Mouse (Mus musculus) layer of hippocampus, adult 18-20 months (tissue): Measurements from ENCODE around the gene Ypel4. TPM values are rescaled to one million over a fixed set of nuclear protein-coding genes. Genes with fewer than 3 reads are reported as not detected.

Experiments used
- DNase-seq, 2 experiments: peaks; one replicate each; pipeline ENCODE4 v3.0.0; 2022; ENCODE audit warnings: low spot score in 2 of 2
- long read RNA-seq: library from polyadenylated mRNA; stranded (forward); transcript quantifications from one replicate; pipeline ENCODE4 v2.0.0, GENCODE M21; 2021
- total RNA-seq, 2 experiments: library from RNA; stranded (reverse); gene quantifications; 2 replicates each; pipeline ENCODE4 v1.2.3; 2021

Ypel4 gene
- total RNA-seq: 10 to 100 TPM; 81.2 to 84.9 TPM
- long read RNA-seq, transcript Ypel4-201 (5 exons, 1,676 nt): major isoform, 18 of 38 reads
- long read RNA-seq, partial matches to known transcripts: 13 of 38 reads
- long read RNA-seq, other reads (novel, unspliced or antisense): 7 of 38 reads

DNA sequence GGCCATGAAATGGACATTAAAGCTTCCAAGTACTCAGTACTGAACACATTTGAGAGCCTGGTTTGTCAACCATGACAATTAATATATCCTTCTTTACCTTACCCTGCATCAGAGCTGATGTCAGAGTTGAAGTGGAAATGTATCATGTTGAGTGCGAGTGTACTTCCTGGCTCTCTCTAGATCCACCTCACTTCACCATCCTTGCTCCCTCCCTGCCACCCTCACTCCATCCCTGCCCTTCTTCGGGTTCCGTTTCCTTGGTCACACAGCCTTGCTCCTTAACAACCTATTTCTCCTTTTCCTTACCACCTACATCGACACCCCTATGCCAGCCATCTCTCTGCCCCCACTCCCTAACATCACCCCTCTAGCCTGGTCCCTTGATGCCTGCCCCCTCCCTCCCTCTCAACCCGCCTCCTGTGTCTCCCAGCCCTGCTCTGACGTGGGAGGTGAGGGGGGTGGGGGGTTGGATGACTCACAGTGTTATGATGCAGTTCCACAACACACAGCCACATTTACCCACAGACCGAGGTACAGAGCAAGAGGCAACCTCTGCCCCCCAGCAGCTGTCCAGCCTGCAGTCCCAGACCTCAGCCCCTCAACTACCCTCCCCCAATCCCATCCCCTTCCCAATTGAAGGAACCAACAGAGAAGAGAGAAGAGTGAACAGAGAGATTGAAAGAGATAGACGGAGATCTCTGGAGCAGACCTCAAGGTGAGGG, at the start of gene Ypel4:
Gene Ypel4 (plus strand): TSS at position 480 of the 722 bp plus-strand sequence.
- peak; percentile 77 to 85 for DNase-seq

DNA sequence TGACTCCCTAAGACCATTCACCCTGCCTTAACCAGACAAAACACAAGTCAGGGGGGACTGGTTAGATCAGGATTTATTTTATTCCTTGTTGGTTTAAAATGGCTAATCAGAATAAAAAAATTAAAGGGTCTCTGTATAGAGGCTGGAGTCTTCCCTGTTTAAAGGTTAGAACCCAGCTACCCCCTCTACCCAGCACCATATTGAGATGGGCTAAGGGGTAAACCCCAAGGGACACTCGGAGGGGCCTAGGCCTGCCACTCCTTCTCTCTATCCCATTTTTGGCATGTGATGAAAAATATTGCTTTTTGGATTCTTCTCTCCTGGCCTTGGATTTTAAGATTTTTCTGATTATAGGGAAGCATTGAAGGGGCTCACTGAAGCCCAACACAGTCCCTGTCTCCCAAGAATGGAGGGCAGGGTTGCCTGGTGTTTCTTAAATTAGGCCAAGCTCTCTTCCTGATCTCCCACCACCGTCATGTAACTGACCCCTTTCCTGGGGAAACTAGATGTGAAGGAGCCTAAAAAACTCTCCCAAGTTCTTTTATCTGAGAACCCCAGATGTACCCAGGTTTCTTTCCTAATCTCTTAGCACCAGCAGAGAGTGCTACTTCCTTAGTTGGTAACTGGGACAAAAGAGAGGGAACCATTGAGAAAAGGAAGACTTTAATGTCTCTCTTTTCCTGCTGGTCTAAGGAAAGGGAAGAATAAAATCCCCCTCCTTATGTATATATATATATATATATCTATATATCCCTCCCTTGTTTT, 45.6 kb upstream of the Ypel4 start:
- DNase-seq: no peak

DNA sequence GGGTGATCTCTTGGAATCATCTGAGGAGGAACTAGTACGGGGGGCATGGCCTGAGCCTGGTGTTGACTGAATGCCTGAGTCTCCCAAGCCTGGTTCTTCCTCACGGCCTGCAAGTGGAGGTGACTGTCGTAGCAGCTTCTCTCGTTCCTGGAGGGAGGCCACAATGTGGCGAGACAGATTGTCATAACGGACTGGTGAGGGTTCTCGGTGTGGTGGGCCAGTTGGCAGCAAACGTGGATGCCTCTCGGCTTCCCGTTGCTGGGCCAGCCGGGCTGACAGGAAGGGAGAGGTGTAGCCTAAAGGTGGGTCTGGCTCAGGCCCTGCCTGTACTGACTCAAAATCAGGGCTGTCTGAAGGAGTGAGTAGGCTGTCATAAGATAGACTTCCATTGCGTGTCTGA, 43.8 kb upstream of the Ypel4 start:
- DNase-seq: no peak

DNA sequence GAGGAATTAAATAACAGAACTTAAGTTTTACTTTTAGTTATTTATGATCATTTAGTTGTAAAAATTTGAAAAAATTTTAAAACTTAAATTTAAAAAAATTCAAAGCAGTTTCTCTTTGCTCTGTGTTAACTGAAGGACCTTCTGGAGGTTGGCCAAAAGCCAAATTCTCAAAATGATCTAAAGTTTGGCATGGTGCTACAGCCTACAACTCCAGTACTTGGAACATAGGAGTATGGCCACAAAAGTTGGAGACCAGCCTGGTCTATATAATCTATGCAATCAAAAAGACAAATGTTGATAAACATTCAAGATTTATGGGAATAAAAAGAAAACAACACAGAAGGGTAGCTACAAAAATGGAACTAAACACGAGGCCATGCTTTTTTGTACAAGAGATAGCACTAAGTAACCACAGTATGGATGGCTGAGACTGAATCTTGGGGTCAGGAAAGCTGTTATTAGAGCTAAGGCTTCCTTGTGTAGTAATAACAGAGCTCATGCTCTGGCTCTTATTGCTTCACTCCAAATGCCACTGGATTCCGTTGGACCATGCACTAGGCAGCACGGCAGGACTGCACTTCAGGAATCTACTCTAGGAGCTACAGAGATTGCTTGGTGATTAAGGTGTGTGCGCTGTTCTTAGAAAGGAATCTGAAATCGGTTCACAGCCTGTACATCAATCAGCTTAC, 38.7 kb upstream of the Ypel4 start:
- no peak for DNase-seq

DNA sequence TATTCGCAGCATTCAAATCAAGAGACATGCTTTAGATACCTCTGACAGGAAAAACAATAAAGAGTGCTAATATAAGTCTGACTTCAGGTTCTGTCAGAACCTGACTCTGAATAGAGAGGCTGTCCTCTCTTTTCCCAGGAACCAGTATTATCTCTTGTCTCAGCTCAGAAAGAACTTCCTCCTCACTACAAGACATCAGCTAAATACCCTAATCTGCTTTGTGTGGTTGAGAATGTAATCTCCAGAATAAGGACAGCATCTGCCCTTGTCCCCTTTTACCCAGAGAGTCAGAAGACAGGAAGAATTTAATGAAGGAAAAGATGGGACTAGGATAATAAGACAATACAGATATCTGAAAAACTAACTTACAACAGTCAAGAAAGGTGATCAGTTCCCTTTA, 30.4 kb upstream of the Ypel4 start:
- no peak for DNase-seq

DNA sequence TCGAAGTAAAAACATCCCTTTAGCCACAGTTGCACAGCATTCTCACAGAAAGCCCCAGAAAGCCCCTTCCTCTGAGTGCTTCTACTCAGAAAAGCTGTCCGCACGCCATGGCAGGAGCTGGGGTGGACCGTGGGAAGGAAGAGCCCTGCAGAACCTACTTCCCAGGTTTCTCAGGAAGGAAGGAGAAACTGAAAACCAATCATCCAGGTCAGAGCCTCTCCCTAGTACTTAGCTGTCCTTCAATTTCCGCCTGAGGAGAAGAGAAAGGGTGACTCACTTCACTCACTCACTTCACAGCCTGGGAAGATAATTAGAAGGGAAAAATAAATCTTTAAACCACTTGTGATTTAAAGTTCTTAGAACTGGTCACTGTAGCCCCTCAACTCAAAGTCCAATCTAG, 29.5 kb upstream of the Ypel4 start:
- DNase-seq: no peak

DNA sequence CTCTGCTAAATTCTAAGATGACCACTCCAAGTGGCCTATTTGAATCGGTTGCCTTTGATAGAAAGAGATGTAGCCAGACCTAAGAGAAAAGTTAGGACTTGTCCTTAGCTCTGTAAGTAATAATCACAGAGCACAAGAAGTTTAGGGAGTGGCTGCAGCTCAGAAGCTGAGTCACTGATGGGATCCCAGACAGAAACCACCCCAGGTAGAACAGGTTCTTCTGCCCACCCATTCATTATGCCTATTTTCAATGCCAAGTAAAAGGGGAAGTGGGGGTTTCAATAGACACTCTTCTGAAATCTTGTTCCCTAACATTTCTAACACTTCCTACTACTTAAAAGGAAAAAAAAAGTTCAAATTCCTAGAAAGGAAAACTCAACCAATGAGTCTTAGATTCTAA, 28.6 kb upstream of the Ypel4 start:
- no peak for DNase-seq

DNA sequence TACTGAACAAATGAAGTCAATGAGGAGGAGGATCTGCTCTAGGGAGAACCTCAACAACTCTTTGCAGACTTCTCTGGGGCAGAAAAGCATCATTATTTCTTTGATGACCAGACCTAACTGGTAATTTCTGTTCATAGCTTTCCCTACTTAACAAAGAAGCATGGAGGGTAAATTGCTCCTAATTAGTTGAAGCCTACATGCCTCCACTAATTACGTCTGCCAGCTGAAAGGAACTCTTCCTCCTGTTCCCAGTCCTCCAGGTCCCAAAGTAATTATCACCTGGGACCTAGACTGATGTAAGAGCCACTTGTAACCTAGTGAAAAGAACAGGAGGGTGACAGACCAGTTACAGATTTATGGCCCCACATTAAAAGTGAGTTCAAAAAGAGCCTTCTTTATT, 26.3 kb upstream of the Ypel4 start:
- DNase-seq: no peak

DNA sequence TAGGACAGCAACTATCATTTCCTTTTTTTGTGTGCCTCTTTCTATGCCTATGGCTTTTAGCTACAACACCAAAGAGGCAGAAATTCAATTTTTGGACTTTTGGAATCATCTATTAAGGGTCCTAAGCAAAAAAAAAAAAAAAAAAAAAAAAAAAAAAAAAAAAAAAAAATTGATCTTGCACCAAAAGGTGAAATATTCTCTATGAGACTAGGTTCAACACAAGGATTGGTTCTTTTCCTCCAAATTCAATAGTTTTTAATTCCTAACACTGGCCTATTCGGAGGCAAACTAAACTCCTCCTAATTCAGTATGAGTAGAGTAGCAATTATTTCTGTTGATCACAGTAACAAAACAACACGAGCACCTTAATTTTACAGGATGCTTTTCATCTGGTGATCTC, 22.0 kb upstream of the Ypel4 start:
- no peak for DNase-seq

DNA sequence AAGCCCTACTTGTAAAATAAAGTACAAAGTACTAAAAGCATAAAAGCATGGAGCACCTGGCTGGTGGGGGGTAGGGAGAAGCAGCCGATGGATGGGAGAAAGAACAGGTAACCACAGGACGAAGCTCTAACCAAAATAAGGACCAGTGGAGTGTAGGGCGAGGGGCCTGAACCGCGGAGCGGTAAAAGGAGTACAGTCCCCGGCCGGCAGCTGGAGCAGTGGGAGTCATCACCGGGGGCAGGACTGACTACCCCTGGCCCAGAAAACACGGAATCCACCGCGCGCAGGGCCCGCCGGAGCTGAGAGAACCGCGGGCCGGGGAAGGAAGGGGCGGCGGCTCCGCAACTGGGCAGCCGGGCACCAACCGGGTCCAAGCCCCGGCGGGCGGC, 19.4 kb upstream of the Ypel4 start:
- DNase-seq: no peak

DNA sequence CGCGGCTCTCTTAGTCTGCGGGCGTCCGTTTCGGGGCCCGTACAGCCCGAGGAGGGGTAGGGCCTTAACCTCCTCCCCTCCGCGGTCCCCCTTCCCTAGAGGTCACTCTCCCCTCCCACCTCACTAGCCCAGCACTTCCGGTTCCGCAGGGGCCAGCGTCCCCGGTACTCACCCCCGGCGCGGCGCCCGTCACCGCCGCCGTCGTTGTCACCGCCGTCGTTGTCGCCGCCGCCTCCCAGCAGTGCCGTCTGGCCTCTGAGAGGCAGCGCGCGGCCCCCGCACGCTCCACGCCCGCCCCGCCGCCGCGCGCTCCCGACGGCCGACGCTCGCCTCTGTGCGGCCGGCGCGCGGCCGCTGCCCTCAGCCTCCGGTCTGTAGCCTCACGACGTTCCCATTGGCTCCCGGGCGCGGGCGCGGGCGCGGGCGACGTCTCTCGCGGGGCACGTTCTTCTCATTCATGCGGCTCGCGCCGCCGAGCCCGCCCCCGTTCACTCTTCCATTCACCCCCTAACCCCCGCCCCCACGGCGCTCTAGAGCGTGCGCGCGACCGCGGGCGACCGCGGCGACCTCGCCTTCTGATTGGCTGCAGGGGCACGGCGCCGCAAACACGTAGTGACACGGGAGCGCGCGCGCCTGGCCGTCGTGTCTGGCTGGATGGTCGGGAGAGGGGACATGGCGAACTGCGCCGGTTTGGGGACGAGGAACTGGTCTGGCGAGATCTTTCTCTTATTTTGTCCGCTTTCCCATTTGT, 18.9 kb upstream of the Ypel4 start, which contains the start of gene Zdhhc5:
Gene Zdhhc5 (minus strand): TSS at position 370 of the 751 bp plus-strand sequence.
- DNase-seq: peak; percentile 97 to 99

DNA sequence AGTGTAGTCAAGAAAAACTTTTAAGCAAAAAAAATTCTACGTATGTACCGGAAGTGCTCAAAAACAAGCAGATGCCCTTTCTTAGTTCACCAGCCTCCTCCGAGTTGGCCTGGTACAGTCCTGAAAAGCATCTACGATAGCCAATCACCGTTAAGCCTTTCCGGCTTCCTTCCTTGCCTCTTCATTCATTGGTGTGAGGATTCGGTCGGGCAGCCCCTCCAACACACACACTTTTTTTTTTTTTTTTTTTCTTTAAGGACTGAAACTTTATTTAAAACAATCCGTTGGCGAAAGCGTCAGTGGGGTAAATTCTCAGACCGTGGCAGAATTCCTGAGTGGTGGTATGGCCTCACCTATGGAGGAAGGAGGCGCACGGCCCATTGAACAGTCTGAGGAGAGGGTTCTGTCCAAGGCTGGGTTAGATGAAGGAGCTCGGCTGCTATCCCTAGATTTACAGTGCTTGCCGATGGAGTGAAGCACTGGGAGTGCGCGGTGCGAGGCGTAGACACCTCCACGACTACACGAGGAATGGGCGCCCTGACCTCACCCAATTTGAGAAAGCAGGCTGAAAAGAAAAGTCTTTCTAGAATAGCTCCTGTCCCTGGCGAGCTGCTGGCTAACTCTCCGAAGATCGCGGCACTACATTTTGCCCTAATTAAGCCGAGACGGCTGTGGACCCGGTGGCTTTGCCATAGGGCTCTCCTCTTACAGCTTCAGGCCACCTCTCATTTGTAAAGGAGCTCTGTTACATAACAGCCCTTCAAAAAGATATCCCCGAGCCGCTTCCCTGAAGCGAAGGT, 18.1 kb upstream of the Ypel4 start:
- DNase-seq: peak in 1 of 2 experiments; percentile 77

DNA sequence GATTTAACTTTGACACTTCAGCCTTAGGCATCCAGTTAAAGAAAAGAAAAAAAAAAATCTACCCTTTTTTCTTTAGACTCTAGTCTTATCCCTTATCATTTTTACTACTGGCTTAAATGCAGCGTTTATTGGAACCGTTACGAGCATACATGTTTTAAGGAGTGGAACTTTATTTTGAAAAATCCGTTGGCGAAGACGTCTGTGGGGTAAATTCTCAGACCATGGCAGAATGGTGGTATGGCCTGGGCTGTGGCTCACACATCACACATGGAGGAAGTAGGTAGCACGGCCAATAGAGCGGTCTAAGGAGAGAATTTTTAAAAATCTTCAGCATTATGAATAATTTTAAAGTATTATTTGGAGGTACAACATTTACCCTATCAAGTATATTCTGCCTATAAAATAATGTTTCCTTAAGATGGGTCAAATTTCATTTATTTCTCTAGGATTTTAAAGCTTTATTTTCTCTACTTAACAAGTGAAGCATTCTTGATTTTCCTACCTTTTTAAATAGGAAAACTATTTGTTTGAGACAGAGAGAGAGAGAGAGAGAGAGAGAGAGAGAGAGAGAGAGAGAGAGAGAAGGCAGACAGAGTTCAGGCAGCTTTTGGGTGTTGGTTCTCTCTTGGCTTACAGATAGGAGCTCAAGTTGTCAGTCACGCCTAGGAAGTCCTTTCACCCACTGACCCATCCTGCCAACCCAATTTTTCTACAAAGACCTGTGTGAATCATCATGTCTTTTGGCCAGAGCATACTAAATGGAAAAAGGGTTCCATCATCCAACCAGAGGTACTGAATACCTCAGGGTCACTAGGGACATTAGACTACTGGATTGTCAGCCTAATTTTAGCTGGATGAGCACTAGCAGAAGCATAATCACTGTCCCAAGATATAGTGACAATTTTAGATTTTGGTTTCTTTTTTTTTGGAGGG, 17.2 kb upstream of the Ypel4 start:
- no peak for DNase-seq

DNA sequence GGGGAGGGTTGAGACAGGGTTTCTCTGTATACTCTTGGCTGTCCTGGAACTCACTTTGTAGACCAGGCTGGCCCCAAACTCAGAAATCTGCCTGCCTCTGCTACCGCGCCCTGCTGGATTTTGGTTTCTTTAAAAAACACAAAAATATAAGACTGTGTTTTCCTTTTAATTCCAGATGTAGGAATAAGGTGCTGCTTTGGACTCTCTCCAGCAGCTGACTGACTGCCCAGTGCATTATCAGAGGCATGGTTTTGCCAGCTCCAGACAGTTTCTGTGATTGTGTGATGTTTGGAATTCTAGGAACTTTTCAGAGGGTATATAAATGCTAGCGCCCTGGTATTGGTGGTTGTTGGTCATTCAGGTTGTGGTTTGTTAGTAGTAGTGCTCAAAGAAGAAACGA, 16.5 kb upstream of the Ypel4 start:
- DNase-seq: no peak

DNA sequence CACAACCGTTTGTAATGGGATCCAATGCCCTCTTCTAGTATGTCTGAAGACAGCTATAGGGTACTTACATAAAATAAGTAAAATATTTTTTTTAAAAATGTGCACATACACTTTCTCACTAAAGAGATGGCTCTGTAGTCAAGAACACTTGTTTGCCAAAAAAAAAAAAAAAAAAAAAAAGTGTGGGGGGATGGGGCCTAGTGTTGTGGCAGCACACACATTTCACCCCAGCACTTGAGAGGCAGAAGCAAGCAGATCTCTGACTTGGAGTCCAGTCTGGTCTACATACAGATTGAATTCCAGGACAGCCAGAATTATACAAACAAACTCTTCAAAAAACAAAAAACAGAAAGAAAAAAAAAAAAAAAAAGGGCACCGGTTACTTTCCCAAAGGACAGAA, 13.1 kb upstream of the Ypel4 start:
- no peak for DNase-seq

DNA sequence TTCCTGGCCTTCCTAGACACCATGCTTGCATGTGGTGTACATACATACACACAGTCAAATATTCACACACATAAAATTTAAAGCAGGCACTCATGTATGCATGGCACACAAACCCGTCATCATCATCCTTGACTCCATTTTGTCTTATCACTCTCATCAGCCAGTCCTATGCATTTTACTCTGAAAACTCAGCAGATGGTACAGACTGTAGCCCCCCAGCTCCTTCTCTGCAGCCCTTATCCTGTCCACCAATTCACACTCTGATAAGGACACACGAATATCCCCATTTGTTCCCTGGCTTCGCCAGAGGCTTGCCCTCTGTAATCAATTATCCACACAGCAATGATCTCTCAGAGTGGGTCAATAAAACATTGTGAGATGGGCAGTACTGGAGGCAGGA, 12.7 kb upstream of the Ypel4 start:
- DNase-seq: no peak

DNA sequence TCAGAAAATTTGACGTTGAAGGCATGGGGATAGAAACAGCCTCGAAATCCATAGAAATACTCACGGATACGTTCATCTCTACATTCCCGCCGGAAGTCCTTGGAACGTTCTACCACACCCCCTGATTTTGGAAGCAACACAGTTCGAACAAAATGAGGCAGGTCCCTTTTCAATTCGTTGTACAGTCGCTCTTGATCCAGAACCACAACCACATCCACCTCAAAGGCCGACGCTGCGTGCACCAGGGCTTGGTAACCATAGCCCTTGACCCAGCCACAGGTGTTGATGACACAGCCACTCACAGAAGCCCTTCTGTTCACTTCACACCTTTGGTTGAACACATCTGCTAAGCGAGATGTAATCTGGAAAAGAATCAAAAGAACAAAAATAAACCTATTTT, 10.0 kb upstream of the Ypel4 start:
- DNase-seq: no peak

DNA sequence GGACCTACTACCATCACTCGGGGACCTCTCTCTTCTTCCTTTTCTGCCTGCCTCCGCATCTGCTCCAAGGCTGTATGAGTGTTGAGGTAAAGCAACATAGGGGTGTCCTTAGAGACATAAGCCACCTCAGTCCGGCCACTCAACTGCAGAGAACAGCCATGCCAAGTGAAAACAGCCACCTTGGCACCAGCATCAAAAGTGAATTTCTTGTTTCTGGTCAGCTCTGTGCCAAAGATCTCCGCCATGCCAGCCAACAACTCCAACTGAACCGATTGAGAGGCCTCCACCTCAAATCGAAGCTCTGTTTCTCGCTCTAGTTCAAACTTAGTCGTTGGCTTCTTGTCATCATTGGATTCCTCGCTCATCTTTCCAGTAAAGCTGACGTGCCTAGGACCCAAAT, 8.1 kb upstream of the Ypel4 start:
- DNase-seq: no peak

DNA sequence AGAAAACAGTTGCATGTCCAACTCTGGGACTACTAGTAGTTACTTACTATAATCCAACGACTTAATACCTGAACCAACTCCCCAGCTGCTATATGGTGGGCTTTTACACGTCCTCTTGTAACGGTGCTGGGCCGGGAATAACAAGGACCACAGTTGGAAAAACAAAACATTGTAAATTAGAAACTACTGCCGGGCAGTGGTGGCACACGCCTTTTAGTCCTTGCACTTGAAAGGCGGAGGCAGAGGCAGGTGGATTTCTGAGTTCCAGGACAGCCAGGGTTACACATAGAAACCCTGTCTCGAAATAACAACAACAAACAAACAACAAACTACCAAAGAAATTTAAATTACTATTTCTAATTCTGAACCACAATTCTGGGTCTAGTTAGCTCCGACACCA, 7.1 kb upstream of the Ypel4 start:
- DNase-seq: no peak
